Mouse (Mus musculus): Measurements from ENCODE around the gene Scgb1b18. TPM values are rescaled to one million over a fixed set of nuclear protein-coding genes. Genes with fewer than 3 reads are reported as not detected.
"Not testable (repeated sequence)": the region's sequence is repeated elsewhere in the genome, so short reads cannot be mapped to it uniquely, and the experiment has no call there.

Scgb1b18 gene
- polyA plus RNA-seq (2012; rRNA removed) (not detected in 2 replicates), polyA plus RNA-seq (2014; fragmentation: Nextera tagmentation; extraction: Ambion mirVana) (not detected in 2 replicates)

DNA sequence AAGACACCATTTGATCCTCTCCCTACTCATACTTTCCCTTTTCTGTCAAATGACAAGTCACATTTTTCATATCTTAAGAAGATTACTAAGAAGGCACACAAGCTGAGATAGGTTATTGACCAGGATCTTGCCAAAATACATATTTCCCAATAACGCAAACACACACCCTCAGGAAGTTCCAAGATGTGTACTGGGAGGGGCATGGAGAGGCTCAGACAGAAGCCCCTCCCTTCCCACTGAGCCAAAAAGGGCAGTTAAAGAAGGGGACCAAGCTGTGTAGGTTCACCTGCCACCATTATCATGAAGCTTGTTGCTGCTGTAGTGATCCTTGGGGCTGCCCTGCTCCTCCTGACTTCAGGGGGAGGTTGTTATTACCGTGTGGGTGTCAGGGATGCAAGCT lies at the start of gene Scgb1b18:
Gene Scgb1b18 (plus strand): TSS at position 301 of the 400 bp plus-strand sequence.
- H3K9ac ChIP-seq (ENCODE audit: low read depth, low read length, severe bottlenecking); H3K4me2 ChIP-seq (replicated peaks; ENCODE audit: low read depth, low read length, severe bottlenecking); H3K4me3 ChIP-seq (replicated peaks; ENCODE audit: low read length); DNase-seq (ENCODE audit: low spot score); H3K36me3 ChIP-seq (ENCODE audit: control insufficient read depth, insufficient read depth, low read length); H3K4me1 ChIP-seq (ENCODE audit: control insufficient read depth, insufficient read depth, low read length); H3K27ac ChIP-seq (replicated peaks; ENCODE audit: low read depth, low read length); H3K9me3 ChIP-seq (ENCODE audit: control insufficient read depth, low read length); H3K27me3 ChIP-seq (ENCODE audit: control insufficient read depth, insufficient read depth, low read length); ATAC-seq (ENCODE audit: low FRiP score, low read depth): not testable (repeated sequence)
- WGBS = no CpG with 5 or more reads among the region's 2 CpGs

GRCm38 (mm10) chr7:33173764-33174163 lies 11.6 kb upstream of the Scgb1b18 start, which contains the start of gene Scgb2b18:
Scgb2b18 (minus strand) TSS chr7:33173864.
- 93% methylated on average over 1 of the region's 2 CpGs for WGBS
- not testable (repeated sequence) for H3K4me1 ChIP-seq (ENCODE audit: control insufficient read depth, insufficient read depth, low read length); H3K4me3 ChIP-seq (replicated peaks; ENCODE audit: low read length); ATAC-seq (ENCODE audit: low FRiP score, low read depth); H3K9ac ChIP-seq (ENCODE audit: low read depth, low read length, severe bottlenecking); H3K4me2 ChIP-seq (replicated peaks; ENCODE audit: low read depth, low read length, severe bottlenecking); H3K27ac ChIP-seq (replicated peaks; ENCODE audit: low read depth, low read length); H3K9me3 ChIP-seq (ENCODE audit: control insufficient read depth, low read length); DNase-seq (ENCODE audit: low spot score); H3K27me3 ChIP-seq (ENCODE audit: control insufficient read depth, insufficient read depth, low read length); H3K36me3 ChIP-seq (ENCODE audit: control insufficient read depth, insufficient read depth, low read length)

Other genes with a start within 250 kb of the Scgb1b18 start
- gene Scgb2b17, start 129.0 kb upstream of the Scgb1b18 start, polyA plus RNA-seq (2012; rRNA removed) = not detected in 2 replicates
- not detected in 2 replicates for gene Scgb2b17, start 129.0 kb upstream of the Scgb1b18 start, polyA plus RNA-seq (2014; fragmentation: Nextera tagmentation; extraction: Ambion mirVana)
- gene Scgb1b17, start 122.1 kb upstream of the Scgb1b18 start, polyA plus RNA-seq (2012; rRNA removed) = not detected in 2 replicates
- not detected in 2 replicates for gene Scgb1b17, start 122.1 kb upstream of the Scgb1b18 start, polyA plus RNA-seq (2014; fragmentation: Nextera tagmentation; extraction: Ambion mirVana)
- gene Scgb2b18, start 11.7 kb upstream of the Scgb1b18 start, polyA plus RNA-seq (2012; rRNA removed) = not detected in 2 replicates
- not detected in 2 replicates for gene Scgb2b18, start 11.7 kb upstream of the Scgb1b18 start, polyA plus RNA-seq (2014; fragmentation: Nextera tagmentation; extraction: Ambion mirVana)
- gene Scgb2b19, start 94.8 kb downstream of the Scgb1b18 start, polyA plus RNA-seq (2012; rRNA removed) = not detected in 2 replicates
- not detected in 2 replicates for gene Scgb2b19, start 94.8 kb downstream of the Scgb1b18 start, polyA plus RNA-seq (2014; fragmentation: Nextera tagmentation; extraction: Ambion mirVana)
- gene Scgb1b19, start 101.7 kb downstream of the Scgb1b18 start, polyA plus RNA-seq (2012; rRNA removed) = not detected in 2 replicates
- gene Scgb1b19, start 101.7 kb downstream of the Scgb1b18 start, polyA plus RNA-seq (2014; fragmentation: Nextera tagmentation; extraction: Ambion mirVana) = not detected in 2 replicates
- gene Scgb2b20, start 180.8 kb downstream of the Scgb1b18 start, polyA plus RNA-seq (2012; rRNA removed) = not detected in 2 replicates
- gene Scgb2b20, start 180.8 kb downstream of the Scgb1b18 start, polyA plus RNA-seq (2014; fragmentation: Nextera tagmentation; extraction: Ambion mirVana) = not detected in 2 replicates
- not detected in 2 replicates for gene Scgb1b20, start 187.7 kb downstream of the Scgb1b18 start, polyA plus RNA-seq (2012; rRNA removed)
- not detected in 2 replicates for gene Scgb1b20, start 187.7 kb downstream of the Scgb1b18 start, polyA plus RNA-seq (2014; fragmentation: Nextera tagmentation; extraction: Ambion mirVana)

Measured in limb, embryonic 14.5 days (tissue).